Mouse (Mus musculus): ENCODE measurements around the gene Gm3625. TPM values are rescaled to one million over a fixed set of nuclear protein-coding genes. Genes with fewer than 3 reads are reported as not detected.

The Gm3625 gene
- not detected in 2 replicates for polyA plus RNA-seq (2016; fragmentation: Nextera tagmentation; extraction: Ambion mirVana)

GRCm38 (mm10) chr12:4592541-4593165 is at the start of gene Gm3625, which contains the start of gene Itsn2:
Gene Gm3625 (minus strand): TSS chr12:4592927.
Gene Itsn2 (plus strand): TSS chr12:4592638.
- Histone ChIP-seq H3K4me3 (peak within 1 kb of the TSS; percentile 85), H3K27ac (peak within 1 kb of the TSS; percentile 91), H3K4me1 (replicated peaks) (peaks cover 12% of the 10 kb centered on the region), H3K9me3 (no peaks in the 10 kb centered on the region), H3K27me3 (ENCODE audit: insufficient read depth, poor library complexity, severe bottlenecking) (peaks cover 18% of the 10 kb centered on the region; the same call in 1 of the 2 replicates), H3K36me3 (no peaks in the 10 kb centered on the region)
- peak; percentile 76 for DNase-seq (ENCODE audit: low spot score)
- under 1% methylated on average over 49 of the region's 49 CpGs for WGBS

GRCm38 (mm10) chr12:4640737-4641136 is 48.0 kb upstream of the Gm3625 start:
- Histone ChIP-seq H3K4me3 (no peak overlapping the region), H3K27ac (no peak overlapping the region), H3K36me3 (peaks cover 15% of the 10 kb centered on the region), H3K27me3 (ENCODE audit: insufficient read depth, poor library complexity, severe bottlenecking) (no peaks in the 10 kb centered on the region), H3K9me3 (no peaks in the 10 kb centered on the region), H3K4me1 (replicated peaks) (no peaks in the 10 kb centered on the region)
- DNase-seq (ENCODE audit: low spot score): no peak
- WGBS: 88% methylated on average over 1 of the region's 1 CpGs

- H3K36me3 ChIP-seq: peaks cover 35% of the 10 kb centered on the region
- H3K4me3 ChIP-seq: no peak overlapping the region
- no peaks in the 10 kb centered on the region for H3K4me1 ChIP-seq (replicated peaks)
- H3K27me3 ChIP-seq (ENCODE audit: insufficient read depth, poor library complexity, severe bottlenecking): no peaks in the 10 kb centered on the region
- no peaks in the 10 kb centered on the region for H3K9me3 ChIP-seq
- 100% methylated on average over 1 of the region's 1 CpGs for WGBS
- no peak overlapping the region for H3K27ac ChIP-seq
- no peak for DNase-seq (ENCODE audit: low spot score)
Observed at GRCm38 (mm10) chr12:4638438-4638837, 45.7 kb upstream of the Gm3625 start.

GRCm38 (mm10) chr12:4632957-4633356 is 40.2 kb upstream of the Gm3625 start:
- no peak overlapping the region for H3K27ac ChIP-seq
- H3K4me3 ChIP-seq: no peak overlapping the region
- no peaks in the 10 kb centered on the region for H3K9me3 ChIP-seq
- no peaks in the 10 kb centered on the region for H3K4me1 ChIP-seq (replicated peaks)
- WGBS: 86% methylated on average over 8 of the region's 8 CpGs
- H3K27me3 ChIP-seq (ENCODE audit: insufficient read depth, poor library complexity, severe bottlenecking): no peaks in the 10 kb centered on the region
- DNase-seq (ENCODE audit: low spot score): no peak
- peaks cover 46% of the 10 kb centered on the region for H3K36me3 ChIP-seq

- H3K4me3 ChIP-seq: no peak overlapping the region
- H3K36me3 ChIP-seq: no peaks in the 10 kb centered on the region
- 71% methylated on average over 1 of the region's 1 CpGs for WGBS
- no peaks in the 10 kb centered on the region for H3K27me3 ChIP-seq (ENCODE audit: insufficient read depth, poor library complexity, severe bottlenecking)
- H3K4me1 ChIP-seq (replicated peaks): no peaks in the 10 kb centered on the region
- no peaks in the 10 kb centered on the region for H3K9me3 ChIP-seq
- DNase-seq (ENCODE audit: low spot score): no peak
- H3K27ac ChIP-seq: no peak overlapping the region
Observed at GRCm38 (mm10) chr12:4624201-4624600, 31.5 kb upstream of the Gm3625 start.

- WGBS: 79% methylated on average over 2 of the region's 2 CpGs
- H3K9me3 ChIP-seq: no peaks in the 10 kb centered on the region
- DNase-seq (ENCODE audit: low spot score): no peak
- no peaks in the 10 kb centered on the region for H3K4me1 ChIP-seq (replicated peaks)
- no peak overlapping the region for H3K27ac ChIP-seq
- no peak overlapping the region for H3K4me3 ChIP-seq
- H3K27me3 ChIP-seq (ENCODE audit: insufficient read depth, poor library complexity, severe bottlenecking): no peaks in the 10 kb centered on the region
- no peaks in the 10 kb centered on the region for H3K36me3 ChIP-seq
Observed at GRCm38 (mm10) chr12:4614722-4615121, 22.0 kb upstream of the Gm3625 start.

GRCm38 (mm10) chr12:4606625-4607024 is 13.9 kb upstream of the Gm3625 start:
- WGBS: 52% methylated on average over 3 of the region's 3 CpGs
- Histone ChIP-seq H3K4me3 (no peak overlapping the region), H3K27me3 (ENCODE audit: insufficient read depth, poor library complexity, severe bottlenecking) (no peaks in the 10 kb centered on the region), H3K4me1 (replicated peaks) (peaks cover 6% of the 10 kb centered on the region; the same call in 1 of the 2 replicates), H3K27ac (no peak overlapping the region), H3K9me3 (no peaks in the 10 kb centered on the region), H3K36me3 (no peaks in the 10 kb centered on the region)
- no peak for DNase-seq (ENCODE audit: low spot score)

GRCm38 (mm10) chr12:4599713-4600112 is 7.0 kb upstream of the Gm3625 start:
- Histone ChIP-seq H3K27me3 (ENCODE audit: insufficient read depth, poor library complexity, severe bottlenecking) (no peaks in the 10 kb centered on the region), H3K27ac (no peak overlapping the region), H3K36me3 (no peaks in the 10 kb centered on the region), H3K4me1 (replicated peaks) (peaks cover 6% of the 10 kb centered on the region; the same call in 1 of the 2 replicates), H3K4me3 (no peak overlapping the region), H3K9me3 (no peaks in the 10 kb centered on the region)
- DNase-seq (ENCODE audit: low spot score): no peak
- 84% methylated on average over 4 of the region's 4 CpGs for WGBS

- Histone ChIP-seq H3K27me3 (ENCODE audit: insufficient read depth, poor library complexity, severe bottlenecking) (0 out of 2 replicates have a peak, but pooled peaks cover 5% of the 10 kb centered on the region), H3K4me1 (replicated peaks) (peaks cover 7% of the 10 kb centered on the region), H3K4me3 (no peak overlapping the region), H3K9me3 (no peaks in the 10 kb centered on the region), H3K36me3 (no peaks in the 10 kb centered on the region), H3K27ac (no peak overlapping the region)
- WGBS: 63% methylated on average over 8 of the region's 8 CpGs
- no peak for DNase-seq (ENCODE audit: low spot score)
Observed at GRCm38 (mm10) chr12:4598666-4599428, 6.1 kb upstream of the Gm3625 start.

GRCm38 (mm10) chr12:4595055-4595454 is 2.3 kb upstream of the Gm3625 start:
- no peak for DNase-seq (ENCODE audit: low spot score)
- H3K9me3 ChIP-seq: no peaks in the 10 kb centered on the region
- no peaks in the 10 kb centered on the region for H3K36me3 ChIP-seq
- H3K4me3 ChIP-seq: no peak overlapping the region
- WGBS: 83% methylated on average over 6 of the region's 6 CpGs
- H3K27ac ChIP-seq: no peak overlapping the region
- peaks cover 18% of the 10 kb centered on the region for H3K4me1 ChIP-seq (replicated peaks)
- H3K27me3 ChIP-seq (ENCODE audit: insufficient read depth, poor library complexity, severe bottlenecking): peaks cover 18% of the 10 kb centered on the region; the same call in 1 of the 2 replicates

GRCm38 (mm10) chr12:4593930-4594391 is 1.2 kb upstream of the Gm3625 start:
- no peak for DNase-seq (ENCODE audit: low spot score)
- Histone ChIP-seq H3K27me3 (ENCODE audit: insufficient read depth, poor library complexity, severe bottlenecking) (peaks cover 18% of the 10 kb centered on the region; the same call in 1 of the 2 replicates), H3K4me1 (replicated peaks) (peaks cover 15% of the 10 kb centered on the region), H3K27ac (no peak overlapping the region), H3K9me3 (no peaks in the 10 kb centered on the region), H3K4me3 (peak overlapping the region; percentile 85), H3K36me3 (no peaks in the 10 kb centered on the region)
- WGBS: 71% methylated on average over 9 of the region's 9 CpGs

- Histone ChIP-seq H3K27ac (peak overlapping the region; percentile 91), H3K4me1 (replicated peaks) (peaks cover 12% of the 10 kb centered on the region), H3K4me3 (peak overlapping the region; percentile 85), H3K27me3 (ENCODE audit: insufficient read depth, poor library complexity, severe bottlenecking) (peaks cover 18% of the 10 kb centered on the region; the same call in 1 of the 2 replicates), H3K36me3 (no peaks in the 10 kb centered on the region), H3K9me3 (no peaks in the 10 kb centered on the region)
- peak; percentile 44 for DNase-seq (ENCODE audit: low spot score)
- under 1% methylated on average over 79 of the region's 80 CpGs for WGBS
Observed at GRCm38 (mm10) chr12:4593166-4593929, 621 bp upstream of the Gm3625 start.
